Mouse (Mus musculus): ENCODE results near the gene Gria2. TPM values are rescaled to one million over a fixed set of nuclear protein-coding genes. Genes with fewer than 3 reads are reported as not detected.
A peak's percentile ranks its signal among the peaks of the same experiment; 100 is the strongest.

Gria2 gene
- polyA plus RNA-seq, 1 experiment = 4.8 TPM

DNA sequence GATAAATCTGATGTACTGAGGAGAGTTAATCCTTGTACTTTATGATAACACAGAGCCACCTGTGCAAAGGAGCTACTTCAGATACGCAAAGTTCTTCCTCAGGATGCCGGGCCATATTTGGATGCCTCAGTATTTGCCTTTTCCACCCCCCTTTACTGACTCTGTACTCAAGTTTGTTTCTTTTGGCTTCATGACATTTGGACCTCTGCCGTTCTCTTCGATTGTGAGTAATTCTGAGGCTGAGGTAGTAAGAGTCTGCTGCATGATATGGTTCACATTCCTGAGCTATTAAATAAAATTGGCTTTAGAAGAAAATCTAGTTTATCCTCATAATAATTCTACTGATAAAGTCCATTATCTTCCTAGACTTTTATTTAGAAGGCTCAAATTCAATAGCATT is 26.7 kb downstream of the Gria2 start:
- no peak for DNase-seq (ENCODE audit: low read depth)

DNA sequence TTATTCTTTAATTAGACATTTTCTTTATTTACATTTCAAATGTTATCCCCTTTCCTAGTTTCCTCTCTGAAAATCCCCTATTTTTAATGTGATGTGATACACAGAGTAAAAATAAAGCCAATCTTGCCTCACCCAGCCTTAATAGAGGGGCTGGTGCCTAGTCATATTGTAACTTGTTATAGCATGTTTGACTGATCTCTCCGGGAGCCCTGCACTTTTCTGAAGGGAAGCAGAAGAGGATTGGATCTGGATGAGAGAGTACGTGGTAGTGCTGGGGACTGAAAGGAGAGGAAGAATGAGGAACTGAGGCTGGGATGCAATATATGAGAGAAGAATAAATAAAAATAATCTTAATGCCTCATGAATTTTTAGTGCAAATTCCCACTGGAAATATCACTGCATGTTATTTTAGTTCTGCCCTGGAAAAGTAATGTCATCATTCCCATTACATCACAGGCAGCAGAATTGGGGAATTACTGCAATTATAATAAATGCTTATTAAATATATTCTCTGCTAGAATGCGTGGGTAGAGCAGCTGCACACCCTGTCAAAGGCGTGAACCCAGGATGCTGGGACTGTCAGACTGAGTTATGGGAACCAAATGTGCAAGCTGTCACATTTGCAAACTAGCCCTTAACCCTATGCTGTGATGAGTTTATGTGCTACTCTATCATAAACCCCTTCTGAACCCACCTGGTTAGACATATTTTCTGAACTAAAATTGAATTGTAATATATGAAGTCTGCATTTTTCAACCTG is 28.4 kb downstream of the Gria2 start:
- no peak for DNase-seq (ENCODE audit: low read depth)

DNA sequence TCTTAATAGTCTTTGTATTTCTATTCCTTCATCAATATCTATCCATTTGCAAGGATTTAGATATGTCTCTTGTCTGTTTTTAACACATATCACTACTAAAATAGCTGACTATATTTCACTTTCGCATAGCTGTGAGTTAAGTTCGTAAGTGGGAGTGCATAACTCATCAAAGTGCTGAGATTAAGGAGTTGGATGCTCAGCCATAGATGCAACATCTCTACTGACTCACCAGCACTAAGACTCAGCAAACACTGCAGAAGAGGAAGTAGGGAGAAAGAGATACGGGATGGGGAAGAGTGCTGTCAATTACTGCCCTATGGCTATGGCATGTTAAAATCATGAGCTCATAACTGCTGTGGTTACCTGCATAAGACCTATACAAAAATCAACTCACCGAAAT is 29.4 kb downstream of the Gria2 start:
- no peak for DNase-seq (ENCODE audit: low read depth)

DNA sequence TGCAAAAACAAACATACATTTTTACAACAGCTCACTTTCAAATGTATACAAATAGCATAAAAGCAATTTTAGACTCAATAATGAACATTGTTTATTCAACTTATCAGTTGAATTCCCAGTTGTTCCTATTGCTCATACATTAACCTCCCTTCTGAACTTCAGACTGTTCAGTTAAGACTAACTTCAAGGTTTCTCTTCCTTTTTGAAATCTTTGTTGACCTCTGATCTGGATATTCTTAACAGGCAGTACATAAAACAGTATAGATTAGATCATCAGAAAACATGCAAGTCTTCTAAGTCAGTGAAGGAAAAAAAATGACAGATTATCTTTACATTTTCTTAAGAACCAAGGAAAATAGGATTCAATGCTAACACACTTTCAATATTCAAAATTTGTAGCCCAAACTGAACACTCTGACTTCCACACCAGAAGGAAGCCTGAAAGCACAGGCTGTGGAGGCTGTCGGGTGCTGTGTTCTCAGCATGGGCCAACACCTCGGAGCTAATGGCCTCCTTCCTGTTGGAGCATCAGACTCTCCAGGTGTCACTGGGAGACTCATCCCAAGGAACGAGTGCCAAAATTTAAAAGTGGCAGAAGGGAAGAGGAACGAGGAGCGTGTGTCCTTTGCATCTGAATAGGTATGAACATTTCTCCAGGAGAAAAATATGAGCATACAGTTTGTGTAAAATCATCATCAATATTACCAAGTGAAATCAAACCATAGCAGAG is 33.0 kb downstream of the Gria2 start:
- no peak for DNase-seq (ENCODE audit: low read depth)

DNA sequence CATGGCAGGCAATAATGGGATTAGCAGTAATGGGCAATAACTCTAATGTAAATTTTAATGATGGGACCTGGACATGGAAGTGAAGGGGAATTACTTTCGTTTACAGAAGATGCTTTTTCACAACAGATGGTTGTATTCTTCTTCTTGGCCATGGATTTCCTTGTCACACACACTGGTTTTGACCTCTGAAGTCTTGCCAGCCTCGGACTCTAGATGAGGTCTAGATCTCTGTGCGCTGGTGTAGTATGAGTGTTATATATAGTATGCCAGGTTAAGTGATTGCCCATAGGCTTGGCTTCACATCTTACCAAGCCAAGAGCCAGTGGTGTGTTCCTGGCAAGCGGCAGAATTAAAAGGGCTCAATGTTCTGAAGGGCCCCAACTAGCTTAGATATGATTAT is 43.7 kb downstream of the Gria2 start:
- no peak for DNase-seq (ENCODE audit: low read depth)

DNA sequence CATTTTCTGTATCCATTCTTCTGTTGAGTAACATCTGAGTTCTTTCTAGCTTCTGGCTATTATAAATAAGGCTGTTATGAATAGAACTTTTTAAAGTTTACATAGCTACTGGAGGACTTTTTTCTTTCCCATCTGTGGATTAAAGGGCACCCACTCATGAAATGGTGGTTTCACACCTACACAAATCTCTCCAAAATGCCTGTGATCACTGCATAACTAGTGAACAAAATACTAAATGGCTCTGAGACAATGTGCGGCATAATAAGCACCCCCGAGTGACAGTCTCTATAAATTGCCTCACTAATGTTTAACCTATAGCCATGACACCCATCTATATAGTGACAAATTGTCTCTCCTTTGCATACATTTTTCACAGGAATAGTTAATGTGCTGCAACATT is 44.3 kb downstream of the Gria2 start:
- DNase-seq (ENCODE audit: low read depth) = no peak

DNA sequence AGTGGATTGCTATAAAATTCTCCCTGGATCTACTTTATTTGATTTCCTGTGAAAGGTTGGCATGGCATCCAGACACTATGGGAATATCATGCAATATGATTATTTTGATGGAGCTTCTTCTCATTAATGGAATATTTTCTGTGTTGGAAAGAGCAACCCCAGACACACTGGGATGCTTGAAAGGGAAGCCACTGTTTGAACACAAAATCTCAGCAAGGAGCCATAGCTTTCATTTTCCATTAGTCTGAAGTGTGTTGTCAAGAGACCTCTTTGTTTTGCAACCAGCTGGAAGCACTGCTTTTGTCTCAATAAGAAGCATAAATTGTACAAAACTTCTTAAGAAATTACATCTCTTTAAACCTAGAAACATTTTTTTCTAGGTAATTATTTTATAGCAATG is 51.8 kb downstream of the Gria2 start:
- no peak for DNase-seq (ENCODE audit: low read depth)

DNA sequence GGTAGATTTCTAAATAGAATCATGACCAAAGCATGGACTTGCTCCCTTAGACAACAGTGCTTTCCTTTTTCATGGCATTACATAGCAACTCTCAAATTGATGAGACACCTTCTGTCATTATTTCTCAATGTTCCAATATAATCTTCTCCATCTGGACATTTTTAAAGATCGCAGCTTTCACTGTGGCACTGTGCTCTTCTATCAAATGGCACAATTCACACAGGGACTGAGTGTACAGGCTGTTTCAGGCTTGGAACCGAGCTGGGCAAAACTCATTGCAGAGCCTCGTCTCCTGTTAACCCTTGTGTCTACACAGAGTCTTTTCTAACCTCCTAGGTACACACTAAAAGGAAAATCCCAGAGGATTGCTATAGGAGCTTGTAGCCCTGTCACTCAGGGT is 77.4 kb downstream of the Gria2 start:
- no peak for DNase-seq (ENCODE audit: low read depth)

DNA sequence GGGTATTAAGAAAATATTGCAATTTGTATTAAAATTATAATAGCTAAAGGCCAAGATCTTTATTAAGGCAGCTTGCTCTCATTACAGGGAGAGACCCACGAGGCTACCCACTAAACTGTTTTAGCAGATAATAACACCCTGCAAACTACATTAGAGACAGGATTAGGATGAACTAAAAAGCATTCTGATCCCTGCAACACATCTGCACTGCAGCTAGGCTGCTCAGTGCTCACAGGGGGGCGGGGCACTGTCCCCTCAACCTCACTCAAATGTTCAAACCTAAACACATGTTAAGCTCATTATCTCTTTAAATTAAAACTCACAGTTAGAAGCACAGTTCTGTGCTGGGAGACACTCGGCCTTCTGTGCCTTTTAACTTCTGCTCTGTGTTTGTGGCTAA is 89.5 kb downstream of the Gria2 start:
- no peak for DNase-seq (ENCODE audit: low read depth)

DNA sequence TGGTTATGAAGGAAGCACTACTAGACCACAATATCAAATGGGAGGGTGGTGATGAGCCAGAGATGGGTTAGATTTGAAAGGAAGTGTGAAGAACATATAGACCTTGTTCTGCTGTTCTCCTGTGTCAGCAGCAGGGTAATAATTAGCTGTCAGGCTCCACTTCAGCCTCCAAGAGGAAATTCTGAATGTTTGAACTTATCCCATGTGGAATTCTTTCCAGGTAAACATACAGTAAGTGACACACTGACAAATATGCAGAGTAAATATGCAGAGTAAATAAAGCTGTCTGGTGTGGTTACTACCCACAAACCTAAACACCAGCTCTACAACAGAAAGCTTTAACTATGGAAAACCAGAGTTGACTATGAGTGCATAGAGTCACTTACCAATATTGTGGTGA is 93.6 kb downstream of the Gria2 start:
- DNase-seq (ENCODE audit: low read depth) = no peak

DNA sequence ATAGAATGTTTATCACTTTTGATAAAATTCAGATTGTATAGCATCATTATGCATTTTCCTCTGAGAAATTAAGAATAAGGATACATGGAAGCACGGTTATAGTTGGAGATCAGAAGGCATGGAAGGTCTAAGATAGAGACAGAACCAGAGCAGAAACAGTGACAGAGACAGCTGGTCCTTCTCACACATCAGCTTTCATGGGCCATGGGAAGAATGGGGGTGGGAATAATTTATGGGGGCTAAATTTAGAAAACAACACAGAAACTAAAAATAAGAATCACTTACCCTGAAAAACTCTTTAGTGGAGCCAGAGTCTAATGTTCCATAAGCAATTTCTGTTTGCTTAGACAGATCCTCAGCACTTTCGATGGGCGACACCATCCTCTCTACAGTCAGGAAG is 100.5 kb downstream of the Gria2 start:
- no peak for DNase-seq (ENCODE audit: low read depth)

DNA sequence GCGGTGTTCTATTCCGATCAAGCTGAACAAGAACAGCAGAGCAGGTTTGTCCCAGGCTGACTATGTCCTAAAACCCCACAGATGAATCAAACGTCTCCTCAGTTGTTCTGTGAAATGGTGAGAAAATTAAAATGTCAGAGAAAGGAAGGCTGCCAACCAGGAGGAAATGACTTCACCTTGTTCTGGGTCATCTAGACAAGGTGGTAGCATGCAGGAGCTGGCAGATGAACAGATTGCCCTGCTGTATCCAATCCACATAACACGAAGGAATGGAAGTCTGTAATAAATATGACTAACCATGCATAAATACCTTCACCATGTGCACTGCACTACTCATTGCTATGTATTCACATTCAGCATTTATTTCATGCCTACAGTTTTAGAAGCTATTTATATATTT is 105.1 kb downstream of the Gria2 start:
- DNase-seq (ENCODE audit: low read depth) = no peak

DNA sequence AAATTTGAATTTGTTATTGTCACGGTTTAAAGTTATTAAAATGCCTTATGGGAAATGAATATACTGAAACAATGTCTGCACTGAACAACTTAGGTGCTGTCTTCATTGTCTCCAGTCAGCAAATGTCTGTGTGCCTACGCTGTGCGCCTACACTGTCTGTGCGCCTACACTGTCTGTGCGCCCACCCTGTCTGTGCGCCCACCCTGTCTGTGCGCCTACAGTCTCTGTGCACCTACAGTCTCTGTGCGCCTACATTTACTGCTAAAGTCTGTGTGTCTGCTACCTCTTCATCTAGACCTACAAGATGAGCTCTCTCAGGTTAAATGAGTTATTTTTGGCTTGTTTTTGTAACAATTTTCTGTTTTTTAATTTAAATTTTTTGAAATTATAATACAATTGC is 107.7 kb downstream of the Gria2 start:
- no peak for DNase-seq (ENCODE audit: low read depth)

DNA sequence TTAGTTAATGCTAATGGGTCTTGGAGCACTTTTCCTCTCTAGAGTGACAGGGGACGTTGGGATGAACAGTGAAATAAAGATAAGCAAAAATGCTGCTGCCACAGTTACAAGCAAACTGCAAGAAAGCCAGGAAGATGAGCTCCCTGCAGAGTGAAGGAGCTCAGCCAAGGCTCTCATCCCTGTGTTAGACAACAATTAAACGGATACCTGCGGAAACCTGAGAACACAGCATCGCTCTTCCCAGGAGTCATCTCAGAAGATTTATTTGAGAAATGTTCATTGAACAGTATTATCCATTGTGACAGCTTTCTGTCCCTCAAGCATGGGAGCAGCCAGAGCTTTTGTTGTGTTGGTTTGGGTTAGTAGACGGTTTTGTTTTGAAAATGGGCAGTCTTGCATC is 137.5 kb downstream of the Gria2 start:
- no peak for DNase-seq (ENCODE audit: low read depth)

DNA sequence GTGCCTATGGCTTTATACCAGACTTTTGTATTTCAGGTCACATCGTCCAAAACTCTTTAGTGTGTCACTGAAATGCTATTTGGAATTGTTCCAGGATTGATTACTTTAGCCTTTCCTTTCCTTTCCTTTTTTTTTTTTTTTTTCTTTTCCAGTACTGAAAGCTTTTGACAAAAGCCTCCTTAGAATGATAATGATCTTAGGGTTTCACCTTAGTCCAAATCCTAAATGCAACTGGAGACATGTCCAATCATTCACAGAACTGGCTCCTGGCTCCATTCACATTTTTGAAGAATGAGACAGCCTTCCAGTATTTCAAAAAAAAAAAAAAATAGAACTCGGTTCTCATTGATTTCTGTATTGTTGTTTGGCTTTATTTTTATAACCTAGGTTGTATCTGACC is 139.3 kb downstream of the Gria2 start:
- DNase-seq (ENCODE audit: low read depth) = peak; percentile 47

DNA sequence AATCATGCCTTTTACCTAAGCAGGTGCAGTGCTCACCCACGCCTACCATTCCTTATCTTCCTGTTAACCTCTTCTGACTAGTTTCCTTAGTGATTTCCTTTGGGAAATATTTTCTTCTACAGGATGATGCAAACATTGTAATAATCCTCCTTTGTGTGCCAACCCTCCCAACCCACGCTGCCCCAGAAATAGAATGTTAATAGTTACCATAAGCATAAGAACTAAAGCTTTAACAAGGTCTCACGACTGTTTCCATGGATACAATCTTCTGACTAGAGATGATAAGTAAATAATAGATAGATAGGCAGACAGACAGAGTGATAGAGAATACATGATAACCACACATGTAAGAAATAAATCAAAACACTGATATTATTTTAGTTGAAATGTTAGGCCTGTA is 140.8 kb downstream of the Gria2 start:
- DNase-seq (ENCODE audit: low read depth) = peak; percentile 47

DNA sequence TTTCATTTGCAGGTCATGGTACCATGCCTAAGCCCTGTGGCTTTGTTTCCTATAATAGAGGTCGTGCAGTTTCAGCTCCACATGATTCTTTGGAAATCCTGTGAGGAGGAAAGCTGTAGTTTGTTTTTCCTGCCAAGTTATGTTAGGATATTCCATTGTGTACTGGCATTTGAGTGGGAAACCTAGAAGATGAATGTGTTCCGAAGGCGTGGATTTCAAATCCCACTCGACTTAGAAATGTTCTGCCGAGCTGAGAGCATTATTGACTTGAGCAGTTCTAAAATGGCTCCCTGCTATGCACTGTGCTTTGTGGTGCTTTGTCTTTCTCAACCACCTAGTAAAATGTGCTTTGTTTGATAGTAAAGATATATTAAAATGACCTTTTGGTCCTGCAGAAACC is 150.4 kb downstream of the Gria2 start:
- DNase-seq (ENCODE audit: low read depth) = no peak

Other genes with a start within 250 kb of the Gria2 start
- gene Glrb, start 110.8 kb upstream of the Gria2 start, polyA plus RNA-seq (2012; rRNA removed) = 1.5 and 2.7 TPM in 2 replicates
- gene Pdgfc, start 233.6 kb upstream of the Gria2 start, polyA plus RNA-seq (2012; rRNA removed) = 5.9 and 8.0 TPM in 2 replicates

Data from gonadal fat pad, adult 2 months (tissue).